Mouse (Mus musculus): ENCODE results near the gene Syngr1. TPM values are rescaled to one million over a fixed set of nuclear protein-coding genes. Genes with fewer than 3 reads are reported as not detected.

Syngr1 gene
- total and polyA plus RNA-seq, 3 experiments: 9.7 to 14.8 (median 11.3) TPM

GRCm38 (mm10) chr15:80115256-80115655 lies 24.1 kb downstream of the Syngr1 start:
- Histone ChIP-seq H3K9ac (ENCODE audit: insufficient read depth, low read depth) (no peak overlapping the region), H3K27me3 (replicated peaks) (no peaks in the 10 kb centered on the region), H3K9me3 (replicated peaks; ENCODE audit: low read length) (peaks cover 5% of the 10 kb centered on the region), H3K4me3 (replicated peaks in 1 of 3; ENCODE audit: low read depth in 2 of 3, low read length in 2 of 3, poor library complexity in 1 of 3) (no peak overlapping the region), H3K27ac (ENCODE audit: insufficient read depth, low read depth) (no peak overlapping the region), H3K79me2 (replicated peaks; ENCODE audit: control insufficient read depth, extremely low read depth, insufficient read depth, poor library complexity, severe bottlenecking) (no peaks in the 10 kb centered on the region), H3K36me3 (replicated peaks in 1 of 2; ENCODE audit: control insufficient read depth in 1 of 2, insufficient read depth in 1 of 2, low read length in 1 of 2) (peaks cover 0 to 4% of the 10 kb centered on the region in 2 experiments), H3K4me1 (ENCODE audit: control insufficient read depth in 1 of 2, insufficient read depth in 2 of 2) (peaks cover 0 to 10% of the 10 kb centered on the region in 2 experiments; a peak in 1 of 4 replicates), H3K4me2 (ENCODE audit: insufficient read depth, low read depth, poor library complexity, severe bottlenecking) (no peak overlapping the region)
- DNase-seq (ENCODE audit: extremely low read depth): peak; percentile 34
- in situ Hi-C loops (cut with MboI; ENCODE audit: low pct_ligation_motif_present, low pct_unique_long_range_greater_than_20kb, low sequenced_read_pairs) (no loop called here), dilution Hi-C loops (cut with MboI; ENCODE audit: extremely low pct_ligation_motif_present, extremely low pct_unique_long_range_greater_than_20kb, low sequenced_read_pairs) (no loop called here)
- TF ChIP-seq USF2 (conservative IDR thresholded peaks at IDR 0.05; ENCODE audit: low read depth, low read length) (peak; percentile 65), MAX (IDR thresholded peaks at IDR 0.05; ENCODE audit: low read length) (peak; percentile 66; the same call in 1 of the 2 replicates), RAD21 (IDR thresholded peaks at IDR 0.05; ENCODE audit: low read depth, low read length) (no peak), USF1 (IDR thresholded peaks at IDR 0.05; ENCODE audit: low read depth, low read length) (peak; percentile 78)

GRCm38 (mm10) chr15:80115866-80116794 lies 25.0 kb downstream of the Syngr1 start:
- peaks cover 3 to 10% of the 10 kb centered on the region in 2 experiments; a peak in 2 of 4 replicates for H3K4me1 ChIP-seq (ENCODE audit: control insufficient read depth in 1 of 2, insufficient read depth in 2 of 2)
- H3K27ac ChIP-seq (ENCODE audit: insufficient read depth, low read depth): no peak overlapping the region
- no peaks in the 10 kb centered on the region for H3K79me2 ChIP-seq (replicated peaks; ENCODE audit: control insufficient read depth, extremely low read depth, insufficient read depth, poor library complexity, severe bottlenecking)
- dilution Hi-C loops (cut with MboI; ENCODE audit: extremely low pct_ligation_motif_present, extremely low pct_unique_long_range_greater_than_20kb, low sequenced_read_pairs) (no loop called here), in situ Hi-C loops (cut with MboI; ENCODE audit: low pct_ligation_motif_present, low pct_unique_long_range_greater_than_20kb, low sequenced_read_pairs) (no loop called here)
- DNase-seq (ENCODE audit: extremely low read depth): no peak
- no peak overlapping the region for H3K4me2 ChIP-seq (ENCODE audit: insufficient read depth, low read depth, poor library complexity, severe bottlenecking)
- no peak overlapping the region for H3K9ac ChIP-seq (ENCODE audit: insufficient read depth, low read depth)
- H3K27me3 ChIP-seq (replicated peaks): no peaks in the 10 kb centered on the region
- no peak overlapping the region for H3K4me3 ChIP-seq (replicated peaks in 1 of 3; ENCODE audit: low read depth in 2 of 3, low read length in 2 of 3, poor library complexity in 1 of 3)
- H3K36me3 ChIP-seq (replicated peaks in 1 of 2; ENCODE audit: control insufficient read depth in 1 of 2, insufficient read depth in 1 of 2, low read length in 1 of 2): peaks cover 0 to 1% of the 10 kb centered on the region in 2 experiments
- H3K9me3 ChIP-seq (replicated peaks; ENCODE audit: low read length): peaks cover 3% of the 10 kb centered on the region
- TF ChIP-seq JUN (IDR thresholded peaks at IDR 0.05; ENCODE audit: insufficient read depth, low read depth, low read length): no peak

GRCm38 (mm10) chr15:80117154-80117553 lies 26.0 kb downstream of the Syngr1 start:
- DNase-seq (ENCODE audit: extremely low read depth): no peak
- H3K4me2 ChIP-seq (ENCODE audit: insufficient read depth, low read depth, poor library complexity, severe bottlenecking): no peak overlapping the region
- H3K27ac ChIP-seq (ENCODE audit: insufficient read depth, low read depth): no peak overlapping the region
- dilution Hi-C loops (cut with MboI; ENCODE audit: extremely low pct_ligation_motif_present, extremely low pct_unique_long_range_greater_than_20kb, low sequenced_read_pairs): no loop called here
- no peak overlapping the region for H3K9ac ChIP-seq (ENCODE audit: insufficient read depth, low read depth)
- peak; percentile 4; the same call in 1 of the 2 replicates for TF ChIP-seq USF2 (conservative IDR thresholded peaks at IDR 0.05; ENCODE audit: low read depth, low read length)
- peak; percentile 25; the same call in 1 of the 2 replicates for TF ChIP-seq BHLHE40 (IDR thresholded peaks at IDR 0.05; ENCODE audit: low read depth, low read length)
- TF ChIP-seq NELFE (IDR thresholded peaks at IDR 0.05; ENCODE audit: low read depth, low read length): no peak
- peak; percentile 38 for TF ChIP-seq USF1 (IDR thresholded peaks at IDR 0.05; ENCODE audit: low read depth, low read length)
- TF ChIP-seq ZNF384 (IDR thresholded peaks at IDR 0.05; ENCODE audit: low read depth, low read length): no peak
- no peak overlapping the region for H3K4me3 ChIP-seq (replicated peaks in 1 of 3; ENCODE audit: low read depth in 2 of 3, low read length in 2 of 3, poor library complexity in 1 of 3)
- in situ Hi-C loops (cut with MboI; ENCODE audit: low pct_ligation_motif_present, low pct_unique_long_range_greater_than_20kb, low sequenced_read_pairs): no loop called here
- H3K27me3 ChIP-seq (replicated peaks): no peaks in the 10 kb centered on the region
- peaks cover 3% of the 10 kb centered on the region for H3K9me3 ChIP-seq (replicated peaks; ENCODE audit: low read length)
- peaks cover 3 to 12% of the 10 kb centered on the region in 2 experiments; a peak in 2 of 4 replicates for H3K4me1 ChIP-seq (ENCODE audit: control insufficient read depth in 1 of 2, insufficient read depth in 2 of 2)
- H3K36me3 ChIP-seq (replicated peaks in 1 of 2; ENCODE audit: control insufficient read depth in 1 of 2, insufficient read depth in 1 of 2, low read length in 1 of 2): peaks cover 0 to 1% of the 10 kb centered on the region in 2 experiments
- H3K79me2 ChIP-seq (replicated peaks; ENCODE audit: control insufficient read depth, extremely low read depth, insufficient read depth, poor library complexity, severe bottlenecking): no peaks in the 10 kb centered on the region
